Mouse (Mus musculus): Measurements from ENCODE around the gene Tprkb.

DNA sequence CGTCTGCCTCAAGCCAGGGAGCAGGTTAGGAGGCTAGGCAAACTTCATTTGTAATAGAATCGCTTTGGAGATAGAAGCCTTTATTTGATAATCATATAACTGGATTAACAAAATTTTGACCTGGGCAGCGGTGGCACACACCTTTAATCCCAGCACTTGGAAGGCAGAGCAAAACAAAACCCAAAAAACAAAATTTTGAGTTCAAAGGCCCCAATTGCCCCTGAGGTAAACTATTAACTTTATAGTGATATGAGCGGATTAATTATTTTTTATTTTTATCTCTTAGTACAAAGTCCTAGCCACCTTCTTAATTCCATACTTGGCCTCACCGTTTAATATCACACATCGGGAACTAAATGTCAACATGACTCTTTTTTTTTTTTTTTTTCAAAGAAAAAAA is 4.9 kb downstream of the Tprkb start:
- TF ChIP-seq POLR2A (IDR thresholded peaks at IDR 0.05; ENCODE audit: borderline replicate concordance, low read depth, low read length) (no peak), CTCF (IDR thresholded peaks at IDR 0.05; ENCODE audit: low read depth, low read length) (no peak)
